Mouse (Mus musculus) hindbrain, embryonic 12.5 days (tissue): ENCODE results near the gene Igsf21. TPM values are rescaled to one million over a fixed set of nuclear protein-coding genes. Genes with fewer than 3 reads are reported as not detected.

Experiments
- ATAC-seq: fragments of 200-750 bp; cut with Nextera tagmentation; 2 replicates; pipeline ENCODE4 v1.8.0; 2017; ENCODE audit warnings: moderate TSS enrichment; ENCODE audit not compliant: low FRiP score
- H3K27ac ChIP-seq: fragments of 300-500 bp; sonication (generic); 2 replicates; pipeline ENCODE4 v1.5.1; 2016; ENCODE audit warnings: mild to moderate bottlenecking
- H3K27me3 ChIP-seq: fragments of 300-500 bp; sonication (generic); 2 replicates; pipeline ENCODE4 v1.6.1; 2016; ENCODE audit warnings: mild to moderate bottlenecking
- H3K36me3 ChIP-seq: fragments of 300-500 bp; sonication (generic); 2 replicates; pipeline ENCODE4 v1.6.1; 2016; ENCODE audit warnings: mild to moderate bottlenecking
- H3K4me1 ChIP-seq: fragments of 300-500 bp; sonication (generic); 2 replicates; pipeline ENCODE4 v1.6.1; 2016
- H3K4me2 ChIP-seq: fragments of 300-500 bp; sonication (generic); replicated peaks from 2 replicates; pipeline ENCODE4 v1.6.1; 2016; ENCODE audit warnings: mild to moderate bottlenecking
- H3K4me3 ChIP-seq: fragments of 300-500 bp; sonication (generic); 2 replicates; pipeline ENCODE4 v1.5.1; 2016; ENCODE audit warnings: mild to moderate bottlenecking
- H3K9ac ChIP-seq: fragments of 300-500 bp; sonication (generic); 2 replicates; pipeline ENCODE4 v1.6.1; 2016; ENCODE audit warnings: mild to moderate bottlenecking, moderate library complexity
- H3K9me3 ChIP-seq: fragments of 300-500 bp; sonication (generic); replicated peaks from 2 replicates; pipeline ENCODE4 v1.6.1; 2016; ENCODE audit warnings: mild to moderate bottlenecking
- WGBS: fragments of 180-500 bp; shearing (Covaris S2); methylation state at CpG from one replicate; pipeline ENCODE4 v1.1.7; 2016; 5-methylcytosine and 5-hydroxymethylcytosine counted together
- polyA plus RNA-seq: library from polyadenylated mRNA; unstranded; fragments of >200 nt; fragmentation: Nextera tagmentation; extraction: Ambion mirVana; gene quantifications from 2 replicates; pipeline ENCODE4 v1.2.1, GENCODE M21; 2016

Gene Igsf21
- polyA plus RNA-seq, 1 experiment from 2014 or later: 15.0 TPM

DNA sequence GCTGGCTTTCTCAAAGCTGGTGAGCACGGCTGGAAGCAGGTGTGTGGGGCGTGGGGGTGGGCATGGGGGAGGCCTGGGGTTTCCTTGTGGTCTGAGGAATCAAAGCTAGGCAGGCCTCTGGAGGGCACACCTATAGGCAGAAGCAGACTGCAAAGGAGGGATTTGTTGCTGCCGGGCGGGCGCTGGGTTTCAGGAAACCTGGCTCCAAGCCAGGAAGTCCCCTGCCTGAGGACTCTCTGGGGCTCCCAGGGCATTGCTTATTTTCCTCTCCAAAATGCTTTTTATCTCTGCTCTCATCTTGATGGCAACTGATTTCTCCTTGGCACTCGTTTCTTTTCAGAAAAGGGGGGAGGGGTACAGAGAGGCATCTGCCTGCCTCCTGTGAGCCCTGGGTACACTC is 141.8 kb downstream of the Igsf21 start:
- 6% methylated on average over 6 of the region's 6 CpGs for WGBS
- no peak overlapping the region; the same call in 1 of the 2 replicates for H3K4me2 ChIP-seq
- peaks cover 30% of the 10 kb centered on the region for H3K27me3 ChIP-seq
- no peaks in the 10 kb centered on the region for H3K36me3 ChIP-seq
- no peaks in the 10 kb centered on the region for H3K9me3 ChIP-seq
- H3K9ac ChIP-seq: no peak overlapping the region
- ATAC-seq: no peak
- H3K4me1 ChIP-seq: peaks cover 62% of the 10 kb centered on the region
- H3K27ac ChIP-seq: 0 out of 2 replicates have a peak overlapping the region, but pooled peaks have one; percentile 17
- no peak overlapping the region for H3K4me3 ChIP-seq

DNA sequence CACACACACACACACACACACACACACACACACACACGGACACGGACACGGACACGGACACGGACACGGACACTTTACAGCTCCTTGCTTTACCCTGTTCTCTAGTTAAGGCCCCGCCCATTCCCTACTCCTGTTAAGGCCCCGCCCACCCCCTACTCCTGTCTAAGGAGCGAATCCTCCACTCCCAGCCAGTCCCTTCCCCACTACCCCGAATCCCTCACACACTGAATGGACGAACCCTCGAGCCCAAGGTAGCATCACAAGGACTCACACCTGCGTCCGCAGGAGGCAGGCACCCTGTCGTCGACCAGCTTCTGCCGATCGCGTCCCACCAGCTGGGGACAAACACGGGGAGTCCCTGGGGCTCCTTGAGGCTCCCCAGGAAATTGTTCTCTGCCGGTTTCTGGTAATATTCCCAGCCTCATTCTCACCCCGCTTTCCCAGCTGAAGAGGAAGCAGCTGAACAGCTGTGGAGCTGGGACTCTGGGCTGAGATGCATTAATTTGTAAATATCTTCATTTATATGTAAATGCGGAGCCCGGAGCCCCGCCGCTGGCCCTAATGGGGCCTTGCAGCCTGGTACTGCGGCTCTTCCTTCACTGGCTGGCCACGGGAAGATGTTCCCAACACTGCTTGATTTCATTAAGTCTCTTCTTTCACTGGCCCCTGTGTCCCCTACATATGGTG is 143.1 kb downstream of the Igsf21 start:
- peak overlapping the region; percentile 47 for H3K4me2 ChIP-seq
- H3K4me3 ChIP-seq: 0 out of 2 replicates have a peak overlapping the region, but pooled peaks have one; percentile 8
- no peaks in the 10 kb centered on the region for H3K9me3 ChIP-seq
- H3K27me3 ChIP-seq: peaks cover 20% of the 10 kb centered on the region
- peak overlapping the region; percentile 85 for H3K27ac ChIP-seq
- ATAC-seq: peak; percentile 52
- no peak overlapping the region for H3K9ac ChIP-seq
- WGBS: under 1% methylated on average over 27 of the region's 28 CpGs
- no peaks in the 10 kb centered on the region for H3K36me3 ChIP-seq
- H3K4me1 ChIP-seq: peaks cover 58% of the 10 kb centered on the region

DNA sequence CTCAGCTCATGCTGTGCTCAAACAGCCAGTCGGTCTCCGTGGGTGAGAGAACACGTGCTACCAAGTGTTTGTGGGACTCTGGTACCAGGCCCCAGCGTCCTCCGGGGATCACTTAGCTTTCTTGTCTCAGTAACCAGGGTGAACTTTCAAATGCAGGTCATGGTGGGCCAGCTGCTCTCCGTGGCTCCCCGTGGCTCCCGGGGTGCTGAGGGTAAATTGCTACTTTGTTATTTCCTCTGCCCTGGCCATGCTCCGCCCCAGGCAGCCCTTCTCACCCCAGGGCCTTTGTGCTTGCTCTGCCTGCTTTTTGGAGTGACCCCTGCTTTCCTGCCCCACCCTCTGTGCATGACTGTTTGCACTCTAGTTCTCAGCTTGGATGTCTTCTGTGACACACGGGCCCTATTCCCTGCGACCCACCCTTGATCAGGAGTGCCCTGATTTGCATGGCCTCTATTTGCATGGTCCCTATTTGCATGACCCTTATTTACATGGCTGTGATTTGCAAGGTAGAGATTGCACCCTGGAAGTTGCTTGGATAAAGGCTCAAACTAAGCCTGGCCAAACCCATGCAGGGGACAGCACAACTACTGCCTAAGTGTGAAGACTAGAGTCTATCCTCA is 143.9 kb downstream of the Igsf21 start:
- no peak overlapping the region for H3K4me3 ChIP-seq
- peak overlapping the region; percentile 47 for H3K4me2 ChIP-seq
- 3% methylated on average over 11 of the region's 11 CpGs for WGBS
- H3K9ac ChIP-seq: no peak overlapping the region
- H3K9me3 ChIP-seq: no peaks in the 10 kb centered on the region
- H3K27ac ChIP-seq: peak overlapping the region; percentile 85
- H3K4me1 ChIP-seq: peaks cover 53% of the 10 kb centered on the region
- peaks cover 16% of the 10 kb centered on the region for H3K27me3 ChIP-seq
- no peak for ATAC-seq
- no peaks in the 10 kb centered on the region for H3K36me3 ChIP-seq

DNA sequence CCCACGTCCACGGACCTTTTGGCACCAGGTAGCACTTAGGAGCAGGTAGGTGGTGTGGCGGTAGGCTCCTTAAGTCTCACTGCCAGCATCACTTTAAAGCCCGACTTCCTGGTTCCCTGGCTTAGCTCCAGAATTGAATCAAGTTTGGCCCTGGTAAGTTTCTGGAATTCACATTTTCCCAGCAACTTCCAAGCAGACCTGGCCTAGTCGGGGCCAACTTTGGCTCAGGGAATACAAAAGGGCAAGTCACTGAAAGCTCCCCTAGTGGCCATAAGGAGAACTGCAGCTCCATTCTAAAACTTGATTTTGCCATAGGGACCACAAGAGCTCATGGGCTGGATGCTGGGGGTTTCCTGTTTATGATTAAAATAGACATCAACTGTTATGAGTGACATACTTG is 145.5 kb downstream of the Igsf21 start:
- ATAC-seq: no peak
- 72% methylated on average over 5 of the region's 5 CpGs for WGBS
- no peak overlapping the region for H3K4me2 ChIP-seq
- H3K36me3 ChIP-seq: no peaks in the 10 kb centered on the region
- no peaks in the 10 kb centered on the region for H3K9me3 ChIP-seq
- peaks cover 50% of the 10 kb centered on the region for H3K4me1 ChIP-seq
- H3K4me3 ChIP-seq: no peak overlapping the region
- H3K27me3 ChIP-seq: peaks cover under 1% of the 10 kb centered on the region; the same call in 1 of the 2 replicates
- no peak overlapping the region for H3K27ac ChIP-seq
- no peak overlapping the region for H3K9ac ChIP-seq

DNA sequence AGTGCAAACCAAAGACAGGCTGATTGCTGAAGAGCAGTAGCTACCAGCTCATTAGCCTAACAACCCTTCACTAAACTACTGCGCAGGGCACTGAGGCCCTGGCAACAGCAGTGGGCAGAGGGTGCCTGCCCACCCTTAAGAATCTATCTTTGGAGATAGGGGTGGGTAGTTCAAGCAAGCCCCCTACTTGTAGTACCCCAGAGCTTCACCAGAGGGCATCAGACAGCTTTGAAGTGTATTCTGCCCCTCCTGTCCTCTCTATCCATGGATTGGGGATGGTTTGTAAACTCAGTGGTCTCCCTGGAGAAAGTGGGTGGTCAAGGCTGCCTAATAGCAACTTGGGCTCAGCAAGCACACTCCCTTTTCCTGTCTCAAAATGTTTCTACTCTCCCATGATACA is 146.4 kb downstream of the Igsf21 start:
- H3K9me3 ChIP-seq: no peaks in the 10 kb centered on the region
- ATAC-seq: 0 out of 2 replicates have a peak, but pooled peaks have one; percentile 11
- 0 out of 2 replicates have a peak, but pooled peaks cover 3% of the 10 kb centered on the region for H3K27me3 ChIP-seq
- H3K4me1 ChIP-seq: peaks cover 47% of the 10 kb centered on the region
- WGBS: 36% methylated on average over 1 of the region's 1 CpGs
- peak overlapping the region; percentile 64; the same call in 1 of the 2 replicates for H3K27ac ChIP-seq
- no peaks in the 10 kb centered on the region for H3K36me3 ChIP-seq
- H3K4me2 ChIP-seq: no peak overlapping the region
- no peak overlapping the region for H3K9ac ChIP-seq
- H3K4me3 ChIP-seq: no peak overlapping the region

DNA sequence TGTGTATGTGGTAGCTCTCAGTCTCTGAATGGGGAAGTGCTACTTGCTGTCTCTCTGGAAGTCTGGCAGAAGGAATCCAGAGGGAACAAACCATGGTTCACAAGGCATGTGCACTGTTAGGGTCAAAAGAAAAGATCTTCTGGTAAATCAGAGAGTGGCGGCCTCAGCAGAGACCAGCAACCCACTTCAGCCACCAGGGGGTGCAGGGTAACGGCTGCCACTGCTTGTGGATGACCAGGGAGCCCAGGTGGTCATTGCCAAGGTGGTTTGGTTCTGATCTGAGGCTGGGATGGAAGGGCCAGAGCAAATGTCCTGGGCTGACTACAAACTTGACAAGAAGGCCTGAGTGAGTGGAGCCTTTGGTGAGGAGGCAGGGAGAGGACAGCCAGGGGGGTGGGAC is 150.3 kb downstream of the Igsf21 start:
- no peak overlapping the region for H3K9ac ChIP-seq

DNA sequence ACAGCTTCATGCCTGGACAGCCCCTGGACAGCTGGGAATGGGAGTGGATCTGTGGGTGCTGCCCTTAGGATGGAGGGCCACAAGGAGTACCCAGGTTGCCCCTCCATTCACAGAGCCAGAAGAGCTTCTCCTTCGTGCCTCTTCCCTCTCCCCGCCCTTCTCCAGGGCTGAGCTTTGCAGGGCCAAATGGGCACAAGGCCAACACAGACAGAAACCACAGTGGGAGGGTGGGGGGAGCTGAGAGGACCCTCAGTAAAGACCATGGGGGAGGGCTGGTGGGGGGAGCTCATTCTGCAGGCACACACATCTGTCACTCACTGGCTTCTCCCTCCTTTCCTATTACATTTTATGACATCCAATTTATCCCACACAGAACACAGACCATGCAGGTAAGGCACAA is 151.7 kb downstream of the Igsf21 start:
- Histone ChIP-seq H3K9ac (no peak overlapping the region), H3K4me2 (no peak overlapping the region), H3K4me1 (peaks cover 16% of the 10 kb centered on the region), H3K4me3 (no peak overlapping the region), H3K27me3 (peaks cover 6% of the 10 kb centered on the region), H3K36me3 (no peaks in the 10 kb centered on the region), H3K27ac (no peak overlapping the region), H3K9me3 (no peaks in the 10 kb centered on the region)
- 43% methylated on average over 2 of the region's 2 CpGs for WGBS
- ATAC-seq: no peak

More for the DNA sequence above, 150.3 kb downstream of the Igsf21 start:
- H3K4me2 ChIP-seq: no peak overlapping the region
- WGBS: 60% methylated on average over 2 of the region's 2 CpGs
- H3K4me3 ChIP-seq: no peak overlapping the region
- peaks cover 6% of the 10 kb centered on the region for H3K27me3 ChIP-seq
- ATAC-seq: no peak
- H3K9me3 ChIP-seq: no peaks in the 10 kb centered on the region
- peaks cover 16% of the 10 kb centered on the region for H3K4me1 ChIP-seq
- H3K36me3 ChIP-seq: no peaks in the 10 kb centered on the region
- no peak overlapping the region for H3K27ac ChIP-seq

DNA sequence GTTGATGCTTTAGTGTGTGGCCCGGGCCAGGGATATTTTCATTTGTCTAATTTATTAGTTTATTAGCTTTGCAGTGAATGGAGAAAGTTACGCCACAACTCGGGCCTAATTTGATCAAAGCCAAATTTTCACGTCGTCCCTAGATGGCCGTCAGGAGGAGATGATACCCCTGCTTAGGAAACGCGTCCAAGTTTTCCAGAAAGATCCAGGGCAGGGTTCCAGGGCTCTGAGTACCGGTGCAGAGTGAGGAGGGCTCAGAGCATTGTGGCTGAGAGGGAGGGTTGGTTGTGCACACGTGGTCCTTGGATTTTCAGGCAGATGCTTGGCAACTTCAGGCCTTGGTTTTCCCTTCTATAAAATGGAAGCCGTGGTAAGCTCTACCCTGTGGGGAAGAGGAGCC is 154.2 kb downstream of the Igsf21 start:
- Histone ChIP-seq H3K4me1 (peaks cover 8% of the 10 kb centered on the region; the same call in 1 of the 2 replicates), H3K9ac (no peak overlapping the region), H3K27ac (no peak overlapping the region), H3K27me3 (peaks cover 6% of the 10 kb centered on the region), H3K4me2 (no peak overlapping the region), H3K9me3 (no peaks in the 10 kb centered on the region), H3K36me3 (no peaks in the 10 kb centered on the region), H3K4me3 (no peak overlapping the region)
- WGBS: 89% methylated on average over 11 of the region's 11 CpGs
- no peak for ATAC-seq

DNA sequence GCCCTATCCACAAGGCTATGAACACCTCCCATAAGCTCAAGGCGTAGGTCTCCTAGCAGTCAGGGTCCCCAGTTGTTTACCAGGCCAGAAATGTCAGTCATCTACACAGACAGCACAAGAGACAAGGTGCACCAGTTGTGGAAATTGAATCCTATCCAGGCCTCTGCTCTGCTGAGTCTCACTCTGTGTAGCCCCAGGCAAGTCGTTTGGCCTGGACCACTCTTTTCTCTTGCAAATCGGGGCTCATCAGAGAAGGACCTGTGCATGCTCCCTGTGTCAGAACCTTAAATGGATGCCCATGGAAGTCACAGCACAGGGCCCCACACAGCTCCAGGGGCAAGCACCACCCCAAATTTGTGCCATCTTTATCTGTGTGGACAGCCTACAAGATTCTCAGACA is 154.9 kb downstream of the Igsf21 start:
- WGBS: 64% methylated on average over 3 of the region's 3 CpGs
- no peak for ATAC-seq
- Histone ChIP-seq H3K27ac (no peak overlapping the region), H3K4me3 (no peak overlapping the region), H3K27me3 (peaks cover 6% of the 10 kb centered on the region), H3K9me3 (no peaks in the 10 kb centered on the region), H3K4me2 (no peak overlapping the region), H3K9ac (no peak overlapping the region), H3K4me1 (peaks cover 8% of the 10 kb centered on the region; the same call in 1 of the 2 replicates), H3K36me3 (no peaks in the 10 kb centered on the region)

DNA sequence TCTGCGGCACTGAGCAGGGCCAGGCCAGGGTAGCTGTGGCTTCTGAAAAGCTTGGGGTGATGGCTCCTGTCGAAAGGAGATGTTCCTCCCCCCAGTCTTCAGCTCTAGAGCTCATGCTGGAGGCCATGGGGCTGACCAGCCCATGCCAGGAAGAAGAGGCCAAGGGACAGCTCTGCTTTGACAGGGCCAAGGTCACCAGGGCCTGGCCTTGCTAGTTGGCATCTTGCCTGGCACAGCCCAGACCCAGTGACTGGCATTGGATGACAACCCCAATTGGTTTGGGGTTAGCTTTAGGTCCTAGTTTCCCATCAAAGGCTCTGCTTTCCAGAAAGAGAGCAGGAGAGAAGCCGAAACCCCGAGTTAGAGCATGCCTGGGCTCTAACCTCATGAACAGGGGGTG is 156.9 kb downstream of the Igsf21 start:
- no peak overlapping the region for H3K4me2 ChIP-seq
- 85% methylated on average over 4 of the region's 4 CpGs for WGBS
- no peak overlapping the region for H3K27ac ChIP-seq
- no peak overlapping the region for H3K9ac ChIP-seq
- no peaks in the 10 kb centered on the region for H3K36me3 ChIP-seq
- H3K27me3 ChIP-seq: peaks cover 3% of the 10 kb centered on the region
- ATAC-seq: no peak
- no peaks in the 10 kb centered on the region for H3K9me3 ChIP-seq
- H3K4me1 ChIP-seq: peaks cover 4% of the 10 kb centered on the region
- H3K4me3 ChIP-seq: no peak overlapping the region

DNA sequence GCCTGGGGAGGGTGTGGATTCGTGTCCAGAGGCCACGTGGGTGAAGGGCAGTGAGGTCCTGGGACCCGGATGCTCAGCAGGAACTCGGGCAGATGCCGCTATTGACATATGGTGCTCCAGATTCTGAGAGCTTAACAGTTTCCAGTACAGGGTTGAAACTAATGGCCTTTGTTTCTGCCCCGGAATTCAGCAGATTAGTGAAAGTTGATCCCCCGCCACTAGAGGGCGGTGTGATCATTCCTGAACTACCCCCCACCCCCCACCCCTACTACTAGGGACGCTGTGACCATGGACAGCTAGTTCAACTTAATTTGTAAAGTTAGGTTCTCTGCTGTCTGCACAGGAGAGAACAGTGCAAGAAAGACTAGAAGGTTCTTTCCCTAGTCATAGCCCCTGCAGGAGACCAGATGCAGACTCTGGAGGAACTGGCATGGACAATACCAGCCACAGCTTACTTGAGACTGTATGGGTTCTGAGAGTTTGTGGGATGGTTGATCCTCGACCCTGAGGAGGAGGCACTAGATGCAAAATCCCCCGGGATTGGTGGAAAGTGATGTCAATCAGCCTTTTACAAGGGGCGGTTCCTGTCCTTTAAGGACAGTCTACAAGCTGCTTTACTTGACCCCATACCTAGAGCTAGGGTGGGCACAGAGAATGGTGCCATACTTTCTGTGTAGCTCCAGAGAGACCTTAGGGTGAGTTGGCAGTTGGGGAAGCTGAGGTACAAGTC is 157.7 kb downstream of the Igsf21 start:
- H3K36me3 ChIP-seq: no peaks in the 10 kb centered on the region
- H3K4me1 ChIP-seq: peaks cover 10% of the 10 kb centered on the region
- WGBS: 82% methylated on average over 12 of the region's 12 CpGs
- no peak overlapping the region for H3K4me3 ChIP-seq
- peaks cover 3% of the 10 kb centered on the region for H3K27me3 ChIP-seq
- no peak for ATAC-seq
- no peaks in the 10 kb centered on the region for H3K9me3 ChIP-seq
- H3K9ac ChIP-seq: no peak overlapping the region
- no peak overlapping the region for H3K4me2 ChIP-seq
- H3K27ac ChIP-seq: no peak overlapping the region

DNA sequence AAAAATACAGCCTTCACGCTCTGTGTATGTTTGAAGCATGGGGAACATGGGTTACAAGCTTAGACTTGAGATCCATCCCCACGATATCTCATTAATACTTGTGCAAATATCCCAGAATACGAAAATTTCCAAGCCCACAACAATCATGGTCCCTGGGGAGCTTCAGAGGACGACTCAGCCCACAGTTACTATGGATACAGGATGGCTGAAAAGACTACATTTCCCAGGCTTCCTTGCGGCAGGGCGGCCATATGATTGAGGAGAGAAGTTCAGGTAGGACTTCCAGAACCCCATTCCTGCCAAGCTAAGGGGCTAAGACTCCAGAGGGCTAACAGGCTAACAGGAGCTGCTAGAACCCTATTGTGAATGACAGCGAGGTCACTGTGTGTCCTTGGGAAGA is 160.4 kb downstream of the Igsf21 start:
- WGBS: 55% methylated on average over 7 of the region's 7 CpGs
- Histone ChIP-seq H3K9me3 (no peaks in the 10 kb centered on the region), H3K4me3 (no peak overlapping the region), H3K4me1 (peaks cover 11% of the 10 kb centered on the region), H3K36me3 (no peaks in the 10 kb centered on the region), H3K9ac (no peak overlapping the region), H3K4me2 (no peak overlapping the region), H3K27me3 (no peaks in the 10 kb centered on the region), H3K27ac (no peak overlapping the region)
- ATAC-seq: no peak
